Mouse (Mus musculus) liver, postnatal 0 days (tissue): ENCODE data around the gene Dnaic2.

Source experiments
- CTCF ChIP-seq: sonication (generic); IDR thresholded peaks from 2 replicates; pipeline ENCODE4 v1.5.1; 2016; ENCODE audit warnings: antibody characterized with exemption, low read depth
- EP300 ChIP-seq: IDR thresholded peaks from 2 replicates; pipeline ENCODE4 v1.6.1; 2016; ENCODE audit warnings: antibody characterized with exemption, low read depth, mild to moderate bottlenecking

DNA sequence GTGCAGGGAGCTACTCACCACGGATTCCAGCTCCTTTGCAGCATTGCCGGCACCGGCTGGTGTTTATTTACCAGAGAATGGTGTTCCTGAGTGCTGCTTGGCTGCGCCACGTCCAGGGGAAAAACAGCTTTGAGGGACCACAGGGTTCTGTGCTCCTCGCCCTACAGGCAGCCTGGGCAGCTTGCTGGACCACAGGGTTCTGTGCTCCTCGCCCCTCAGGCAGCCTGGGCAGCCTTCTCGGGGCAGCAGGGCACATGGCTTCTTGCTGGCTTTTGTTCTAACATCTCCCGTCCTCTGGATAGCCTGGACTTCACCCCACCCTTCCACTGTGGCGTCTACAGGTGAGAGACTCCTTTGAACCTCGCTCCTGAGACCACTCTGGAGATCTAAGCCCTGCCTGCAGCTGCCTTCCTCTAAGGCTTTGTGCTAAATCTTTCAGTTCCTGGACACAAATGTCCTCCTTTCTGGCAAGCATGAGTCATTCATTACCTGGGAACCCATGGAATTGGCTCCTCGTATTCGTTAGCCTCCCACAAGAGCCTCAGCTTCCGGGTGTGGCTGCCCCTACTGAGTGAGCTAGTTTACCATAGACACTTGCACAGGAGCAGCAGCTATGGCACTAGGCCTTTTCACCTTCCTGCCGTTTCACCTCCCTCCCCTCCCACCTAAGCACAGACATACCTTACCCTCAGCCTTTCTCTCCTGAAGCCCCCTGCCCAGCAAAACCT, 75.5 kb downstream of the Dnaic2 start:
- TF ChIP-seq CTCF (no peak), EP300 (no peak)
